ENCODE assay signal across 8 mouse cellular contexts in genomic region chrX:98953941-98954340, GRCm38 (mm10). TPM values are rescaled to one million over a fixed set of nuclear protein-coding genes. Genes with fewer than 3 reads are reported as not detected.
DNase-seq lines count a peak whose midpoint lies in the region; ATAC-seq lines count a peak whose summit lies in the region.

No protein-coding gene starts in this region.

- H3K9me3 ChIP-seq in kidney, embryonic 14.5 days (ENCODE audit: control insufficient read depth, low read length) = no peaks in the 10 kb centered on the region

- H3K9ac ChIP-seq in kidney, embryonic 14.5 days (ENCODE audit: low read depth, low read length) = no peak overlapping the region

- H3K27me3 ChIP-seq in kidney, embryonic 14.5 days (ENCODE audit: control insufficient read depth, insufficient read depth, low read length) = no peaks in the 10 kb centered on the region; the same call in 1 of the 2 replicates

- ATAC-seq in kidney, embryonic 14.5 days (ENCODE audit: low FRiP score, low TSS enrichment) = no peak
- peak; percentile 38 for ATAC-seq in inflammation-experienced regulatory T-cells, adult 6 months

- no peak overlapping the region for H3K4me2 ChIP-seq in kidney, embryonic 14.5 days (replicated peaks; ENCODE audit: low read depth, low read length)

- H3K36me3 ChIP-seq in kidney, embryonic 14.5 days (ENCODE audit: control insufficient read depth, insufficient read depth, low read length) = no peaks in the 10 kb centered on the region

- H3K4me3 ChIP-seq in kidney, embryonic 14.5 days (ENCODE audit: low read length) = no peak overlapping the region

- H3K27ac ChIP-seq in kidney, embryonic 14.5 days (ENCODE audit: low read depth, low read length) = no peak overlapping the region

- 33% methylated on average over 6 of the region's 6 CpGs for WGBS in kidney, embryonic 14.5 days

- H3K4me1 ChIP-seq in kidney, embryonic 14.5 days (ENCODE audit: control insufficient read depth, insufficient read depth, low read length) = no peaks in the 10 kb centered on the region

- DNase-seq in adrenal gland, postnatal 14 days = peak; percentile 36
- no peak for DNase-seq in adrenal gland, adult 8-10 months
- DNase-seq in kidney, postnatal 25 days = peak; percentile 2 to 42
- DNase-seq in adipocyte (ENCODE audit: low spot score) = peak; percentile 53
- peak; percentile 49 for DNase-seq in testis, postnatal 10 days (ENCODE audit: low spot score)
- DNase-seq in gastrocnemius, postnatal 25 days = no peak

RNA-seq across cellular contexts. Expression of gene Yipf6, which starts 17.8 kb away (rescaled TPM):
- 44.7 and 49.3 TPM in 2 replicates for total RNA-seq in adrenal gland, postnatal 14 days (2021)
- total RNA-seq in adrenal gland, adult 8-10 months (2022) = 10 to 100 TPM; 52.6 to 64.8 (median 60.4) TPM
- 14.4 and 24.2 TPM in 2 replicates for polyA plus RNA-seq in kidney, embryonic 14.5 days (2014; fragmentation: Nextera tagmentation; extraction: Ambion mirVana)
- 10 to 100 TPM; 28.2 to 31.7 (median 29.9) TPM for polyA plus RNA-seq in inflammation-experienced regulatory T-cells, adult 6 months (2017; shearing (Covaris generic))
- 10 to 100 TPM in 1 of 2 experiments, 1 to 10 TPM in 1; 10.0 to 11.2 TPM for total RNA-seq in gastrocnemius, postnatal 25 days (2021)

RNA-seq across cellular contexts. Expression of gene Stard8, which starts 49.1 kb away (rescaled TPM):
- 31.1 and 32.3 TPM in 2 replicates for total RNA-seq in adrenal gland, postnatal 14 days (2021)
- 10 to 100 TPM; 33.4 to 72.4 (median 47.8) TPM for total RNA-seq in adrenal gland, adult 8-10 months (2022)
- polyA plus RNA-seq in kidney, embryonic 14.5 days (2014; fragmentation: Nextera tagmentation; extraction: Ambion mirVana) = 4.1 and 7.5 TPM in 2 replicates
- polyA plus RNA-seq in inflammation-experienced regulatory T-cells, adult 6 months (2017; shearing (Covaris generic)) = under 1 TPM; 0.38 to 0.83 (median 0.40) TPM
- 10 to 100 TPM; 15.0 to 17.0 TPM for total RNA-seq in gastrocnemius, postnatal 25 days (2021)

Comparison
In these comparisons a context has a peak if more than half of its experiments do, and no peak if none do; other contexts are left out.
1. DNase-seq: peak in adrenal gland, postnatal 14 days (single experiment), kidney, postnatal 25 days (2 of 2), adipocyte (single experiment) and testis, postnatal 10 days (single experiment); none in adrenal gland, adult 8-10 months (single experiment) and gastrocnemius, postnatal 25 days (single experiment).